Mouse (Mus musculus): ENCODE results near the gene Arhgap25.

The Arhgap25 gene

GRCm38 (mm10) chr6:87445222-87445621 is 87.8 kb downstream of the Arhgap25 start:
- DNase-seq (ENCODE audit: low spot score) = no peak

DNA sequence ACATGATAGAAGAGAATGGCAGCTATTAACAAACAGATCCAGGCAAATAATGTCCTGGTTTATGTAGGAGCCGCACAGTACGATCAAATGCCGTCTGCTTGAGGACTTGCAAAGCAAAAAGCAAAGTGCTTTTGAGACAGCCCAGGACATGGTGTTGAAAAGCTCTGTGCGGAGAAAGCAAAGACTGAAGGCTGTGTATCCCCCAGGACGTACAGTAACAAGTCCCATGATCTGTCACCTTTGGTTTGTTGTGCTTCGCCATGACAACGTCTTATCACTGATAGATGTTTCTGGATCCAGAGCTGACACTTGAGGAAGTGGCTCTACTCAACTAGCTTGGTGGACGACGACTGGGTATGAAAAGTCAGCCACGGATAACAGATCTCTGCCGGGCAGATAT is 89.8 kb downstream of the Arhgap25 start:
- no peak for DNase-seq (ENCODE audit: low spot score)

DNA sequence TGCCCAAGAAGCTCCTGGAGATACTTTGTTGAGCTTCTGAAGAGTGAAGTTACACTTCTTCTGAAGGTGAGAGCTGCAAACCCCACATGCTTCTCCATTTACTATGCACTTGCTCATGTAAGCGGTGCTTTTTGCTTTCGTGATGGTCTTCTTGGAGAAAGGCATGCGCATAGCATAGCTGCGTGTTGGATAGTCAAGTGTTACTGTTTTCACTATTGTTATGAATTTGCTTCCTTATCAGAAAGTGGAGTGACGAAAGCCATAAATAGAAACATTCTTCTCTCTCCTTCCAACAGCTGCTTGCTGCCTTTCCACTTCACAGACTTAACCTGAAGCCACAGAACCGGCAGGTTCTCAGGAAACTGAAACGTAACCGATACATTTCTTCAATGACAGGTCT is 96.3 kb downstream of the Arhgap25 start:
- DNase-seq (ENCODE audit: low spot score) = no peak

- DNase-seq (ENCODE audit: low spot score) = no peak
Observed at GRCm38 (mm10) chr6:87435791-87436190, 97.3 kb downstream of the Arhgap25 start.

GRCm38 (mm10) chr6:87428487-87429044 is 104.5 kb downstream of the Arhgap25 start, which contains the start of gene Bmp10:
Gene Bmp10 (plus strand): TSS chr6:87428994.
- no peak for DNase-seq (ENCODE audit: low spot score)

GRCm38 (mm10) chr6:87427616-87428015 is 105.4 kb downstream of the Arhgap25 start:
- DNase-seq (ENCODE audit: low spot score) = no peak

DNA sequence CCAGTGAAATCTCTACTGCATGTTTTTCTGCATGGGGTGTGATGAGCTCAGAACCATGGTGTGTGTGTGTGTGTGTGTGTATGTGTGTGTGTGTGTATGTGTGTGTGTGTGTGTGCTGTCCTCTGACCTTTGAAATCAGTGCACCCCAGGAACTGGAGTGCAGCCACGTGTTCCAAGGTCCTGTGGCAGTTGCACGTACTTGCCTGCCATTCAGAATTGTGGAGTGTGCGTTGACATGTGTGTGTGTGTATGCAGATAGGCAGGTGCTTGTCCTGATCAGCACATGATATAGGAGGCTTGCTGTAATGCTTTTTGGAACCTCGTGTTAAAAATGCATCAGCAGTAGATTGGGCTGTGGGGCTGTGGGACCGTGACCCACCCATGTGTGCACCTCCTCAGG is 106.1 kb downstream of the Arhgap25 start:
- DNase-seq (ENCODE audit: low spot score) = no peak

GRCm38 (mm10) chr6:87424037-87424816 is 108.8 kb downstream of the Arhgap25 start:
- no peak for DNase-seq (ENCODE audit: low spot score)

- DNase-seq (ENCODE audit: low spot score) = peak; percentile 14
Observed at GRCm38 (mm10) chr6:87422304-87422703, 110.8 kb downstream of the Arhgap25 start.

- no peak for DNase-seq (ENCODE audit: low spot score)
Observed at GRCm38 (mm10) chr6:87412011-87412410, 121.0 kb downstream of the Arhgap25 start.
